Mouse (Mus musculus) lung, postnatal 36 days (tissue): ENCODE measurements at regions not wholly inside any gene's neighbourhood (a gene's known extent, or its start where the extent isn't known, plus 50 kb on each side); places are given as distances from the start of the nearest gene placed in this dataset.
"Not testable (repeated sequence)": the region's sequence is repeated elsewhere in the genome, so short reads cannot be mapped to it uniquely, and the experiment has no call there.

ENCODE experiments used
- DNase-seq: peaks from one replicate; pipeline ENCODE4 v3.0.0; 2022; ENCODE audit warnings: mixed read lengths

- DNase-seq: not testable (repeated sequence)
Observed at GRCm38 (mm10) chr1:112486046-112486445, 621.3 kb upstream of the Dsel start.

- DNase-seq: peak; percentile 0
Observed at GRCm38 (mm10) chr1:112456047-112456446, 591.3 kb upstream of the Dsel start.

GRCm38 (mm10) chr1:112452390-112452789 is 587.7 kb upstream of the Dsel start:
- no peak for DNase-seq

- no peak for DNase-seq
Observed at GRCm38 (mm10) chr1:112451622-112452021, 586.9 kb upstream of the Dsel start.

GRCm38 (mm10) chr1:112439109-112439508 is 574.4 kb upstream of the Dsel start:
- DNase-seq: no peak

GRCm38 (mm10) chr1:112416350-112417083 is 551.8 kb upstream of the Dsel start:
- no peak for DNase-seq

GRCm38 (mm10) chr1:112388807-112389206 is 524.1 kb upstream of the Dsel start:
- DNase-seq: peak; percentile 6

GRCm38 (mm10) chr1:112384015-112384414 is 519.3 kb upstream of the Dsel start:
- no peak for DNase-seq

GRCm38 (mm10) chr1:112379651-112380264 is 515.0 kb upstream of the Dsel start:
- DNase-seq: no peak

- DNase-seq: peak; percentile 3
Observed at GRCm38 (mm10) chr1:112378660-112379059, 513.9 kb upstream of the Dsel start.

GRCm38 (mm10) chr1:112355816-112356215 is 491.1 kb upstream of the Dsel start:
- no peak for DNase-seq
